Mouse (Mus musculus) monocyte, adult 59 days (primary cell): ENCODE measurements around the gene Olfr1008. TPM values are rescaled to one million over a fixed set of nuclear protein-coding genes. Genes with fewer than 3 reads are reported as not detected.

Experiments
- total RNA-seq, 2 experiments: library from RNA; stranded (reverse); gene quantifications; one replicate each; pipeline ENCODE4 v1.2.4; 2023

Olfr1008 gene
- not detected for total RNA-seq

GRCm38 (mm10) chr2:85689131-85689530, at the start of gene Olfr1008:
Gene Olfr1008, plus strand, starts transcription at chr2:85689431.

GRCm38 (mm10) chr2:85650604-85651003, 38.6 kb upstream of the Olfr1008 start, which contains the start of gene Olfr1002:
Gene Olfr1002, minus strand, starts transcription at chr2:85650704.

GRCm38 (mm10) chr2:85664355-85664754, 24.9 kb upstream of the Olfr1008 start, which contains the start of gene Olfr154:
Gene Olfr154, minus strand, starts transcription at chr2:85664455.

GRCm38 (mm10) chr2:85678667-85679066, 10.6 kb upstream of the Olfr1008 start, which contains the start of gene Olfr1006:
Gene Olfr1006, minus strand, starts transcription at chr2:85678767.

GRCm38 (mm10) chr2:85715119-85715518, 25.9 kb downstream of the Olfr1008 start, which contains the start of gene Olfr1009:
Gene Olfr1009, plus strand, starts transcription at chr2:85715419.

Other genes with a start within 250 kb of the Olfr1008 start
- not detected for gene Olfr995, start 245.8 kb upstream of the Olfr1008 start, total RNA-seq
- gene 4833423E24Rik, start 170.4 kb upstream of the Olfr1008 start, total RNA-seq = not detected
- gene Olfr996, start 110.2 kb upstream of the Olfr1008 start, total RNA-seq = not detected
- gene Olfr998, start 100.5 kb upstream of the Olfr1008 start, total RNA-seq = not detected
- not detected for gene Olfr1000, start 77.5 kb upstream of the Olfr1008 start, total RNA-seq
- not detected for gene Olfr1002, start 38.7 kb upstream of the Olfr1008 start, total RNA-seq
- gene Olfr154, start 25.0 kb upstream of the Olfr1008 start, total RNA-seq = not detected
- not detected for gene Olfr1006, start 10.7 kb upstream of the Olfr1008 start, total RNA-seq
- not detected for gene Olfr1009, start 26.0 kb downstream of the Olfr1008 start, total RNA-seq
- gene Olfr1012, start 73.3 kb downstream of the Olfr1008 start, total RNA-seq = not detected
- gene Olfr1013, start 77.7 kb downstream of the Olfr1008 start, total RNA-seq = not detected
- not detected for gene Olfr1014, start 83.3 kb downstream of the Olfr1008 start, total RNA-seq
- gene Olfr1015, start 92.6 kb downstream of the Olfr1008 start, total RNA-seq = not detected
- gene Olfr1016, start 113.1 kb downstream of the Olfr1008 start, total RNA-seq = not detected
- gene Olfr1018, start 129.0 kb downstream of the Olfr1008 start, total RNA-seq = not detected
- not detected for gene Olfr1019, start 156.1 kb downstream of the Olfr1008 start, total RNA-seq
- not detected for gene Olfr1020, start 157.6 kb downstream of the Olfr1008 start, total RNA-seq
- gene Olfr1022, start 179.2 kb downstream of the Olfr1008 start, total RNA-seq = not detected
- gene Olfr1023, start 196.2 kb downstream of the Olfr1008 start, total RNA-seq = not detected
- not detected for gene Olfr1024, start 215.6 kb downstream of the Olfr1008 start, total RNA-seq
- gene Olfr1025-ps1, start 225.8 kb downstream of the Olfr1008 start, total RNA-seq = not detected
- not detected for gene Olfr1026, start 232.1 kb downstream of the Olfr1008 start, total RNA-seq